Mouse (Mus musculus) erythroblast, embryonic 14.5 days (primary cell): ENCODE measurements around the gene Coq2. TPM values are rescaled to one million over a fixed set of nuclear protein-coding genes. Genes with fewer than 3 reads are reported as not detected.

Source experiments
- H3K27me3 ChIP-seq: 2 replicates; pipeline ENCODE4 v1.6.1; 2012; ENCODE audit warnings: inconsistent platforms; ENCODE audit not compliant: control insufficient read depth
- H3K36me3 ChIP-seq: 2 replicates; pipeline ENCODE4 v1.6.1; 2012; ENCODE audit warnings: mild to moderate bottlenecking, inconsistent platforms; ENCODE audit not compliant: control insufficient read depth
- H3K4me1 ChIP-seq: 2 replicates; pipeline ENCODE4 v1.6.1; 2012; ENCODE audit warnings: inconsistent platforms; ENCODE audit not compliant: control insufficient read depth
- H3K4me3 ChIP-seq: replicated peaks from 2 replicates; pipeline ENCODE3; 2012; ENCODE audit warnings: moderate library complexity, mild to moderate bottlenecking, inconsistent platforms
- H3K9me3 ChIP-seq: 2 replicates; pipeline ENCODE4 v1.6.1; 2012; ENCODE audit warnings: low read length, inconsistent platforms, mixed read lengths; ENCODE audit not compliant: control insufficient read depth
- GATA1 ChIP-seq: IDR thresholded peaks from 2 replicates; pipeline ENCODE4 v1.6.1; 2012; ENCODE audit warnings: low read length, inconsistent platforms, mixed read lengths
- TAL1 ChIP-seq: IDR thresholded peaks from 3 replicates; pipeline ENCODE4 v1.6.1; 2012; ENCODE audit warnings: low read length, inconsistent platforms, mixed read lengths
- polyA plus RNA-seq: library from polyadenylated mRNA; stranded (reverse); fragments of >175 nt; gene quantifications from 2 replicates; pipeline ENCODE4 v1.2.3, GENCODE M21; 2012

The Coq2 gene
- polyA plus RNA-seq, 1 experiment, result 1.8 TPM

- Histone ChIP-seq H3K9me3 (no peaks in the 10 kb centered on the region), H3K4me3 (no peak overlapping the region), H3K4me1 (peaks cover 32% of the 10 kb centered on the region), H3K36me3 (peaks cover 23% of the 10 kb centered on the region), H3K27me3 (no peaks in the 10 kb centered on the region)
- no peak for TF ChIP-seq GATA1
- TF ChIP-seq TAL1, result no peak
These were observed 3.5 kb downstream of the Coq2 start for GRCm38 (mm10) chr5:100671398-100671797.

- Histone ChIP-seq H3K4me1 (peaks cover 6% of the 10 kb centered on the region), H3K36me3 (peaks cover 60% of the 10 kb centered on the region)
- TF ChIP-seq TAL1, result no peak
- no peak for TF ChIP-seq GATA1
These were observed 8.0 kb downstream of the Coq2 start for GRCm38 (mm10) chr5:100666965-100667364.

GRCm38 (mm10) chr5:100663854-100664253 lies 11.1 kb downstream of the Coq2 start:
- peaks cover 71% of the 10 kb centered on the region for H3K36me3 ChIP-seq
- H3K27me3 ChIP-seq, result no peaks in the 10 kb centered on the region
- no peaks in the 10 kb centered on the region for H3K9me3 ChIP-seq
- no peak overlapping the region for H3K4me3 ChIP-seq
- TF ChIP-seq TAL1 (no peak), GATA1 (no peak)
- H3K4me1 ChIP-seq, result no peaks in the 10 kb centered on the region; the same call in 1 of the 2 replicates

More at GRCm38 (mm10) chr5:100666965-100667364, 8.0 kb downstream of the Coq2 start:
- Histone ChIP-seq H3K27me3 (no peaks in the 10 kb centered on the region), H3K9me3 (no peaks in the 10 kb centered on the region), H3K4me3 (no peak overlapping the region)

GRCm38 (mm10) chr5:100663011-100663410 lies 11.9 kb downstream of the Coq2 start:
- no peak for TF ChIP-seq GATA1
- no peak for TF ChIP-seq TAL1
- Histone ChIP-seq H3K36me3 (peaks cover 75% of the 10 kb centered on the region), H3K4me1 (peaks cover 3% of the 10 kb centered on the region), H3K27me3 (no peaks in the 10 kb centered on the region), H3K9me3 (no peaks in the 10 kb centered on the region), H3K4me3 (no peak overlapping the region)

GRCm38 (mm10) chr5:100658460-100658859 lies 16.5 kb downstream of the Coq2 start:
- H3K9me3 ChIP-seq, result no peaks in the 10 kb centered on the region
- TF ChIP-seq GATA1 (no peak), TAL1 (no peak)
- H3K36me3 ChIP-seq, result peaks cover 74% of the 10 kb centered on the region
- no peaks in the 10 kb centered on the region for H3K27me3 ChIP-seq
- peaks cover 3% of the 10 kb centered on the region for H3K4me1 ChIP-seq
- no peak overlapping the region for H3K4me3 ChIP-seq

- Histone ChIP-seq H3K9me3 (no peaks in the 10 kb centered on the region), H3K4me3 (no peak overlapping the region), H3K36me3 (peaks cover 60% of the 10 kb centered on the region), H3K4me1 (peaks cover 3% of the 10 kb centered on the region), H3K27me3 (no peaks in the 10 kb centered on the region)
- no peak for TF ChIP-seq TAL1
- no peak for TF ChIP-seq GATA1
These were observed 18.6 kb downstream of the Coq2 start for GRCm38 (mm10) chr5:100656352-100656751.

- no peak for TF ChIP-seq GATA1
- no peak for TF ChIP-seq TAL1
- Histone ChIP-seq H3K4me1 (peaks cover 18% of the 10 kb centered on the region), H3K27me3 (peaks cover 3% of the 10 kb centered on the region; the same call in 1 of the 2 replicates), H3K36me3 (peaks cover 30% of the 10 kb centered on the region), H3K9me3 (no peaks in the 10 kb centered on the region), H3K4me3 (no peak overlapping the region)
These were observed 22.6 kb downstream of the Coq2 start for GRCm38 (mm10) chr5:100652327-100652726.

- Histone ChIP-seq H3K4me3 (no peak overlapping the region), H3K9me3 (no peaks in the 10 kb centered on the region), H3K4me1 (peaks cover 22% of the 10 kb centered on the region), H3K36me3 (peaks cover 24% of the 10 kb centered on the region), H3K27me3 (peaks cover 3% of the 10 kb centered on the region; the same call in 1 of the 2 replicates)
- TF ChIP-seq GATA1, result no peak
- TF ChIP-seq TAL1, result no peak
These were observed 23.5 kb downstream of the Coq2 start for GRCm38 (mm10) chr5:100651486-100651885.

GRCm38 (mm10) chr5:100650969-100651368 lies 24.0 kb downstream of the Coq2 start:
- Histone ChIP-seq H3K4me3 (no peak overlapping the region), H3K4me1 (peaks cover 24% of the 10 kb centered on the region), H3K9me3 (no peaks in the 10 kb centered on the region), H3K36me3 (peaks cover 19% of the 10 kb centered on the region), H3K27me3 (peaks cover 3% of the 10 kb centered on the region; the same call in 1 of the 2 replicates)
- no peak for TF ChIP-seq GATA1

- peaks cover 3% of the 10 kb centered on the region for H3K36me3 ChIP-seq
- H3K27me3 ChIP-seq, result peaks cover 3% of the 10 kb centered on the region; the same call in 1 of the 2 replicates
- H3K9me3 ChIP-seq, result no peaks in the 10 kb centered on the region
- H3K4me1 ChIP-seq, result peaks cover 47% of the 10 kb centered on the region
- TF ChIP-seq GATA1 (no peak), TAL1 (no peak)
- peak overlapping the region; percentile 21 for H3K4me3 ChIP-seq
These were observed 26.4 kb downstream of the Coq2 start for GRCm38 (mm10) chr5:100648546-100648945.
